8 mouse cellular contexts compared by ENCODE assay signal in the genomic region with DNA sequence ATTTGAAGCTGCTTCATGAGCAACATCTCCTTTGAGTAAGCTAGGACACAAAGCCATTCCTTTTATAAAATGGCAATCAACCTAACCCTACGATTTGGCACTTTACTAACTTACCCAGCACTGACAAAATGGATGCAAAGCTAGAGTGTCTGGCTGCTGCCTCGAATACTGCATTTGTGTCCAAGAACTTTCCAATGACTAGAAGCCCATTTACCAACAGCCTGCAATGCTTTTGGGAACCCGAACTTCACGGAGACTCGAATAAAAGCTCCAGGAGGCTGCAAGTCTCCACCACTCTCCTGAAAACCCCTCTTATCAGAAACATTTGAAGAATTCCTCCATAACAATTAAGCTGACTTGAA. TPM values are rescaled to one million over a fixed set of nuclear protein-coding genes. Genes with fewer than 3 reads are reported as not detected.
DNase-seq lines count a peak whose midpoint lies in the region; ATAC-seq and TF ChIP-seq lines count a peak whose summit lies in the region.

No protein-coding gene starts in this region.

- H3K9me3 ChIP-seq in forebrain, embryonic 11.5 days (ENCODE audit: control insufficient read depth, low read length), result no peaks in the 10 kb centered on the region
- no peaks in the 10 kb centered on the region for H3K9me3 ChIP-seq in liver, embryonic 12.5 days (replicated peaks)

- H3K9ac ChIP-seq in forebrain, embryonic 11.5 days (ENCODE audit: low read length), result peak overlapping the region; percentile 96
- peak overlapping the region; percentile 99 for H3K9ac ChIP-seq in liver, embryonic 12.5 days

- TF ChIP-seq POLR2A in kidney, adult 2 months (IDR thresholded peaks at IDR 0.05; ENCODE audit: low read depth, low read length), result no peak

- no peaks in the 10 kb centered on the region for H3K27me3 ChIP-seq in kidney, adult 2 months (replicated peaks; ENCODE audit: control insufficient read depth, insufficient read depth, low read length)
- H3K27me3 ChIP-seq in forebrain, embryonic 11.5 days (ENCODE audit: control insufficient read depth, insufficient read depth, low read length), result no peaks in the 10 kb centered on the region
- no peaks in the 10 kb centered on the region for H3K27me3 ChIP-seq in liver, embryonic 12.5 days (replicated peaks)

- WGBS in kidney, adult 2 months, result 2% methylated on average over 5 of the region's 5 CpGs
- WGBS in forebrain, embryonic 11.5 days, result 4% methylated on average over 5 of the region's 5 CpGs
- 2% methylated on average over 5 of the region's 5 CpGs for WGBS in liver, embryonic 12.5 days (ENCODE audit: insufficient replicate concordance)

- no peak for TF ChIP-seq CTCF in kidney, adult 2 months (conservative IDR thresholded peaks at IDR 0.05; ENCODE audit: insufficient read depth, insufficient read length, low read depth, low read length)

- peak overlapping the region; percentile 42; the same call in 1 of the 2 replicates for H3K27ac ChIP-seq in kidney, adult 2 months (ENCODE audit: insufficient read depth, low read depth, low read length)
- no peak overlapping the region for H3K27ac ChIP-seq in forebrain, embryonic 11.5 days (ENCODE audit: low read depth, low read length)
- H3K27ac ChIP-seq in liver, embryonic 12.5 days, result peak overlapping the region; percentile 96

- ATAC-seq in forebrain, embryonic 11.5 days (replicated peaks; ENCODE audit: low FRiP score), result no peak
- ATAC-seq in liver, embryonic 12.5 days, result no peak
- ATAC-seq in activated CD4-positive, CD25-positive, alpha-beta regulatory T cell, adult 4 months, result no peak

- peak; percentile 12 for DNase-seq in kidney, adult 2 months
- DNase-seq in kidney, postnatal 14 days, result no peak
- peak; percentile 20 for DNase-seq in MEL-GATA-1-ER (ENCODE audit: extremely low read depth, low read depth)
- no peak for DNase-seq in forebrain, embryonic 11.5 days (ENCODE audit: low spot score)
- no peak for DNase-seq in gastrocnemius, adult 8-10 months (ENCODE audit: low spot score in 2 of 2)
- no peak for DNase-seq in frontal cortex, postnatal 10 days (ENCODE audit: low spot score in 2 of 2)

- peak overlapping the region; percentile 74 for H3K4me2 ChIP-seq in forebrain, embryonic 11.5 days (ENCODE audit: low read depth, low read length, severe bottlenecking)
- peak overlapping the region; percentile 94 for H3K4me2 ChIP-seq in liver, embryonic 12.5 days

- H3K4me3 ChIP-seq in kidney, adult 2 months (ENCODE audit: insufficient read depth, low read depth, low read length), result peak overlapping the region; percentile 95
- H3K4me3 ChIP-seq in forebrain, embryonic 11.5 days (ENCODE audit: low read depth, low read length), result peak overlapping the region; percentile 99
- peak overlapping the region; percentile 98 for H3K4me3 ChIP-seq in liver, embryonic 12.5 days

- peaks cover 20% of the 10 kb centered on the region; the same call in 1 of the 2 replicates for H3K4me1 ChIP-seq in kidney, adult 2 months (ENCODE audit: control insufficient read depth, insufficient read depth, low read length)
- no peaks in the 10 kb centered on the region for H3K4me1 ChIP-seq in forebrain, embryonic 11.5 days (replicated peaks; ENCODE audit: control insufficient read depth, insufficient read depth, low read length)
- peaks cover 67% of the 10 kb centered on the region for H3K4me1 ChIP-seq in liver, embryonic 12.5 days

- no peaks in the 10 kb centered on the region for H3K36me3 ChIP-seq in kidney, adult 2 months (ENCODE audit: control insufficient read depth, insufficient read depth, low read length)
- H3K36me3 ChIP-seq in forebrain, embryonic 11.5 days (ENCODE audit: control insufficient read depth, insufficient read depth, low read length), result no peaks in the 10 kb centered on the region
- H3K36me3 ChIP-seq in liver, embryonic 12.5 days, result peaks cover 6% of the 10 kb centered on the region

RNA-seq across cellular contexts. Expression of gene Tab2, which starts 1.4 kb away (rescaled TPM):
- 35.8 and 44.1 TPM in 2 replicates for polyA plus RNA-seq in kidney, adult 2 months (2012; rRNA removed)
- 24.6 and 24.9 TPM in 2 replicates for polyA plus RNA-seq in forebrain, embryonic 11.5 days (2014; fragmentation: Nextera tagmentation; extraction: Ambion mirVana)
- polyA plus RNA-seq in liver, embryonic 12.5 days (2016; fragmentation: Nextera tagmentation; extraction: Ambion mirVana), result 11.4 and 11.8 TPM in 2 replicates
- polyA plus RNA-seq in activated CD4-positive, CD25-positive, alpha-beta regulatory T cell, adult 4 months (2017; shearing (Covaris generic)), result 10 to 100 TPM; 31.7 to 38.9 TPM
- 100 to 1,000 TPM; 105 to 120 (median 107) TPM for total RNA-seq in gastrocnemius, adult 8-10 months (2022)

Comparison
In these comparisons a context has a peak if more than half of its experiments do, and no peak if none do; other contexts are left out.
1. DNase-seq: peak in kidney, adult 2 months (single experiment) and MEL-GATA-1-ER (single experiment); none in kidney, postnatal 14 days (single experiment), forebrain, embryonic 11.5 days (single experiment), gastrocnemius, adult 8-10 months (0 of 2) and frontal cortex, postnatal 10 days (0 of 2).
2. Peak in every context shown above with its lines, with median percentiles within 50 percentile points of each other: H3K4me3 ChIP-seq.